Mouse (Mus musculus) WW6 (cell line): Measurements from ENCODE around the gene Hoxb8.

Experiments
- DNase-seq: peaks from one replicate; pipeline ENCODE4 v3.0.0-alpha.2; 2013; ENCODE audit warnings: low read depth, low spot score

Gene Hoxb8

GRCm38 (mm10) chr11:96333241-96334001 lies 51.7 kb downstream of the Hoxb8 start:
- no peak for DNase-seq

GRCm38 (mm10) chr11:96334002-96334364 lies 52.3 kb downstream of the Hoxb8 start:
- no peak for DNase-seq
